Mouse (Mus musculus) cerebellum, adult 8-10 months (tissue): ENCODE measurements around the gene Dock10.

Source experiments
- DNase-seq: peaks from one replicate; pipeline ENCODE4 v3.0.0; 2022

Gene Dock10

GRCm38 (mm10) chr1:80603081-80603480, 155.2 kb downstream of the Dock10 start:
- no peak for DNase-seq

- DNase-seq = no peak
Measured at GRCm38 (mm10) chr1:80583281-80583680, 175.0 kb downstream of the Dock10 start.

GRCm38 (mm10) chr1:80582186-80582585, 176.1 kb downstream of the Dock10 start:
- DNase-seq = no peak

- no peak for DNase-seq
Measured at GRCm38 (mm10) chr1:80576898-80577297, 181.4 kb downstream of the Dock10 start.

GRCm38 (mm10) chr1:80556446-80556845, 201.9 kb downstream of the Dock10 start:
- DNase-seq = no peak

GRCm38 (mm10) chr1:80541522-80541921, 216.8 kb downstream of the Dock10 start:
- no peak for DNase-seq

GRCm38 (mm10) chr1:80522197-80522596, 236.1 kb downstream of the Dock10 start:
- no peak for DNase-seq

GRCm38 (mm10) chr1:80520456-80520855, 237.9 kb downstream of the Dock10 start:
- no peak for DNase-seq

- no peak for DNase-seq
Measured at GRCm38 (mm10) chr1:80519893-80520292, 238.4 kb downstream of the Dock10 start.

GRCm38 (mm10) chr1:80515836-80516235, 242.5 kb downstream of the Dock10 start:
- peak; percentile 9 for DNase-seq

GRCm38 (mm10) chr1:80512210-80512948, 245.9 kb downstream of the Dock10 start:
- DNase-seq = no peak

- no peak for DNase-seq
Measured at GRCm38 (mm10) chr1:80504757-80505156, 253.6 kb downstream of the Dock10 start.

- DNase-seq = no peak
Measured at GRCm38 (mm10) chr1:80504081-80504480, 254.2 kb downstream of the Dock10 start.

GRCm38 (mm10) chr1:80502456-80503165, 255.7 kb downstream of the Dock10 start:
- DNase-seq = no peak

- no peak for DNase-seq
Measured at GRCm38 (mm10) chr1:80499264-80499663, 259.1 kb downstream of the Dock10 start.

- DNase-seq = no peak
Measured at GRCm38 (mm10) chr1:80496360-80496759, 262.0 kb downstream of the Dock10 start.

GRCm38 (mm10) chr1:80483419-80483818, 274.9 kb downstream of the Dock10 start:
- no peak for DNase-seq

GRCm38 (mm10) chr1:80474942-80475341, 283.4 kb downstream of the Dock10 start:
- DNase-seq = no peak

GRCm38 (mm10) chr1:80472395-80472794, 285.9 kb downstream of the Dock10 start:
- DNase-seq = no peak

GRCm38 (mm10) chr1:80461348-80461747, 297.0 kb downstream of the Dock10 start, which contains the start of gene Gm45261:
Gene Gm45261 (minus strand): TSS chr1:80461448.
- DNase-seq = no peak

- no peak for DNase-seq
Measured at GRCm38 (mm10) chr1:80459923-80460322, 298.4 kb downstream of the Dock10 start.

GRCm38 (mm10) chr1:80459477-80459876, 298.9 kb downstream of the Dock10 start:
- no peak for DNase-seq

GRCm38 (mm10) chr1:80453971-80454370, 304.4 kb downstream of the Dock10 start:
- DNase-seq = no peak

GRCm38 (mm10) chr1:80451914-80452549, 306.3 kb downstream of the Dock10 start:
- no peak for DNase-seq
